Mouse (Mus musculus) gastrocnemius, postnatal 4 days (tissue): Measurements from ENCODE around the gene Cela3b. TPM values are rescaled to one million over a fixed set of nuclear protein-coding genes. Genes with fewer than 3 reads are reported as not detected.

Source experiments
- DNase-seq, 2 experiments: peaks; one replicate each; pipeline ENCODE4 v3.0.0; 2021 to 2022; ENCODE audit warnings: low spot score in 2 of 2, mixed read lengths in 2 of 2
- total RNA-seq, 2 experiments: library from RNA; stranded (reverse); gene quantifications; 2 replicates each; pipeline ENCODE4 v1.2.3; 2021

Gene Cela3b
- total RNA-seq, 2 experiments from 2014 or later, result 0.34 TPM; not detected in 1

DNA sequence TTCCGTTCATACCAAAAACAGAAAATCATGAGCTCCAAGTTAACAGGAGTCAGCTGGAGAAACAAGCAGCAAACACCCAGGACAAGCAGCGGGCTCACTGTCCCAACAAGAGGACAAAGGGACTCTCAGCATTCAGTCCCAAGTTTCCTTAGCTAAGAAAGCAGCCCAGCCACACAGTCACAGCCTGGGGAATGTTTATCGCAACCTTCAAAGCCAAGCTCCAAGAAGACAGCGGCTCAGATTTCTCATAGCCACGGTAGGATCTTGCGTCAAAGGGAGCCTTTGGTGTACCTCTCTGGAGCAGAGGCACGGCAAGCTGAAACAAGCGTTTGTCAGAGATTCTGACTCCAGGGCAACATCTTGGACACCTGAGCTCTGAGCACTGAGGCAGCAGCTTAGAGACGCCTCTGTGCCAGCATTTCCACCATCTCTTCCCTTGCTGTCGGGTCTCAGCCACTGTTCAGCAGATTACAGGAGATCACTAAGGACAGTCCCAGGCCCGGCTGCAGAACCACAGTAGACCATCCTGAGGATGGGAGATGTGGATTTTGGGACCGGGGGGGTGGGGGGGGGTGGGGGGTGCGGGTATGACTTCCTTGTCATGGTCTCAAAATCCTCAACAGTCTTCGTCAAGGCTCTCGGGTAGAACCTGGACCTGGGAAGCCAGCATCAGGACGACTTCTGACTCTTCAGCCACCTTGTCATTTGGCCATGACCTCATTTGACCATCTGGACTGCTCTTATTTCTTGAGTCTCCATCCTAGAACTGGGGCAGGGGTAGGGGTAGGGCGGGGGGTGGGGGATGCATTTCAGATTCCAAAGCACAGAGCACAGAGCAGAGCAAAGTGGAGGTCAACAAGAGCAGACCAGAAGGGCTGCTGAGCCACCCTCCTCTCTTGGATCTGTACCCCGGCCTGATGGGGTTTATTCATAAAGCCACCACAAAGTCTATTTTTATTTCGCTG is 54.7 kb downstream of the Cela3b start:
- DNase-seq, result no peak

DNA sequence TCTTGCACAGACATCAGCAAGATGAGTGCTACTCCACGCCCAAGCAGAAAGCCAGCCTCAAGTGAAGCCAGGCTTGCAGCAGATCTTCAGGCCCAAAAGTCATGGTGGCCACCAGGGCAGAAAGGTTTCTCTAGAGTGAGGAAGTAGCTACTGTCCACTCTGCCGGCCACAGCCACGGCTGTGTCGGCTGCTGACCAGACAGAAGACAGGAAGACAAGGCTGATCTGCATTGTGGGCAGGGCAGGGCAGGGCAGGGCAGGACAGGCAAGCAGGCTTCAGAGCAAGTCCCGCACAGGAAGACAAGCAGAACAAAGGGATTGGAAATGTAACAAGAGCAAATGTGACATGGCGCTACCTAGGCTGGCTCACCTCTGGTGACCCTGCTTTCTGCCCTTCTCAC is 56.6 kb downstream of the Cela3b start:
- no peak for DNase-seq

DNA sequence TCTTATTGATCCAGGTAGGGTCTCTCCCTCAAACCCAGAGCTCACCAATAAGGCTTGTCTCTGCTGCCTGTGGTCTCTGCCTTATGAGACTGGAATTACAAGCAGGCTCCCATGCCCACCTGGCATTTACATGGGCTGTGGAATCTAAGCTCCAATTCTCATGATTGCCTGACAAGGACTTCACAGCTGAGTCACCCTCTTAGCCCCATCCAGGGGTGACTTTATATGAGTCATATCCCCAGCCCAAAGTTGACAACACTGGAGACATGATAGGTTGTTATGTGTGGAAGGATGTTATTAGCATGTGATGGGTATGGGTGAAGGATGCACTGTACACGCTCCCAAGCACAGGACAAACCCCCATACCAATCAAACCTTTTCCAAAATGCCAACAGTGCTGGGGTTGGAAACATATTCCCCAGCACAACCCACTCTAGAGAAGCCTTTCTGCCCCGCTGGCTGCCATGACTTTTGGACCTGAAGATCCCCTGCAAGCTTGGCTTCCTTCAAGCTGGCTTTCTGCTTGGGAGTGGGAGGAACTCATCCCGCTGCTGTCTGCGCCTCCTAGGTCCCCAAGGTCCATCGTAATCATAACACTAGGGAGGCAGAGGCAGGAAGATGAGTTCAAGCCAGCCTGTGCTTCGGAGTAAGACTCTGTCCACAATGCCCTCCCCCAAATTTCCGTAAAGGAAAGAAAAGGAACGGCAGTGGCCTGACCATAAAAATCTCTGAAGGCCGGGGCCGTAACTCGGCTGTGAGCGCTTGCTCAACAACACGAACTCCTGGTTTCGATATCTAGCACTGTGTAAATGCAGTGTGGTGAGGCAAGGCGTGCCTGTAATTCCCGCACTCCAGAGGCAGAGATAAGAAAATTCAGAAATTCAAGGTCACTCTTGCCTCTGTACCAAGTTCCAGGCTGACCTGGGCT is 58.5 kb downstream of the Cela3b start:
- no peak for DNase-seq

Other genes with a start within 250 kb of the Cela3b start
- 10 to 100 TPM; 22.2 to 22.8 TPM for gene Wnt4, start 153.1 kb downstream of the Cela3b start, total RNA-seq
- 100 to 1,000 TPM; 298 to 314 TPM for gene Cdc42, start 72.8 kb downstream of the Cela3b start, total RNA-seq
- gene Cela3a, start 20.7 kb downstream of the Cela3b start, total RNA-seq, result under 1 TPM in 1 of 2 experiments, not detected in 1; 0.34 TPM
- under 1 TPM in 1 of 2 experiments, not detected in 1; 0.34 TPM for gene 1700013G24Rik, start 22.7 kb upstream of the Cela3b start, total RNA-seq
- 100 to 1,000 TPM; 336 to 381 TPM for gene Hspg2, start 38.2 kb upstream of the Cela3b start, total RNA-seq
- not detected for gene Ldlrad2, start 144.0 kb upstream of the Cela3b start, total RNA-seq
- 10 to 100 TPM; 42.9 to 65.7 TPM for gene Usp48, start 163.2 kb upstream of the Cela3b start, total RNA-seq
- 1 to 10 TPM; 6.6 to 7.4 TPM for gene Rap1gap, start 234.2 kb upstream of the Cela3b start, total RNA-seq